Mouse (Mus musculus): ENCODE results near the gene Col4a5.

The Col4a5 gene

DNA sequence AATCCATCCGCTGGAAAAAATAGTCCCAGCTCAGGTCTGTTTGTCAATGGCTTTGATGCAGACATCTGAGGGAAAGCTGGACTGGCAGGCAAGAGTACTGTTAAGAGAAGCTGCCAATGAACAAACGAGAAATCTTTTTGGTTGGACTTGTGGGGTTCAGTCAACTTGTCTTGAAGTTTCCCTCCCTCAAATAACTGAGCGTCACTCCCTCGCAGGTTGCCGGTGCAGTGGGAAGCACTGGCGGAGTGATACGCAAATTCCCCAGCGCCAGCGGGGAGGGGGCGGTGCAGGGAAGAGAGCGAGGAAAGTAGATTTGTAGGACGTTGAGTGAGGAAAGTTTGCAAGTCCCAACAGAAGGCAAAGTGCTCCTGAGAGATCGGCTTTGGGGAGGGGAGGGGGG is at the start of gene Col4a5:
Col4a5 (plus strand) TSS at position 276 of the 400 bp plus-strand sequence.
- peak; percentile 62 to 72 for DNase-seq (ENCODE audit: low spot score in 2 of 2)

DNA sequence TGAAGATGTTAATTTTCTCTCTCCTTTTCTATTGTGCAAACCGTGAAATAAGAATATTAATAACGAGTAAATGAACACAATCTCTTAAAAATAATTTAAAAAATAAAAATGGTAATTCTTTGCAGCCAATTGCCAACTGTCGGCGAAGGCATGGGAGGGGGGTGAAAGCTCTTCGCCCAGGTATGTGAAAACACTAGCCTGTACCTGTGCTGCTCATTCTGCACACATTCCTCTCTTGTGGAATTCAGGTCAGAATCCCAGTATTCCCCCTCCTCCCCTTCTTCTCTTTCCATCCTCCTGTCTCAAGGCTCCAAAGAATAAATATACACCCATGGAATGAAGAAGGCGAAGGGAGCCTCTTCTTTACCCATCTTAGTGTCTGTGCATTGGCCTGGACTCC is 38.4 kb upstream of the Col4a5 start:
- DNase-seq (ENCODE audit: low spot score in 2 of 2) = no peak

DNA sequence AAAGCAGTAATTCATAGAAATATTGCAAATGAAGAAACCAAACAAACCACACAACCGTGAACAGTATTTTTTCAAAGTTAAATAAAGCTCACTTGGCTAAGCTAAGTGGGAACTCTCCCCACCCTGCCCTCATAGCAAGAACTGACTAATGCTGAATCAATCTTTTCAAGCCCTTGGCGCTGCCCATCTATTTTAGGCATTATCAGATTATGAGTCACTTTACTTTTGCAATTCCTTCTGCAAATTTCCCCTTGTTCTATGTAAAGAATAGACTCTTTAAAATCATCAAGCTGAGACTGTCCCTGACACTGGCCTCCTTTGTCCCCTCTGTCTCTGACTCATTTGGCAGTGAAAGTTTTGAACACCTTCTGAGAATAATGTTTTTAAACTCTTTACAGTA is 35.8 kb upstream of the Col4a5 start:
- DNase-seq (ENCODE audit: low spot score in 2 of 2) = no peak

DNA sequence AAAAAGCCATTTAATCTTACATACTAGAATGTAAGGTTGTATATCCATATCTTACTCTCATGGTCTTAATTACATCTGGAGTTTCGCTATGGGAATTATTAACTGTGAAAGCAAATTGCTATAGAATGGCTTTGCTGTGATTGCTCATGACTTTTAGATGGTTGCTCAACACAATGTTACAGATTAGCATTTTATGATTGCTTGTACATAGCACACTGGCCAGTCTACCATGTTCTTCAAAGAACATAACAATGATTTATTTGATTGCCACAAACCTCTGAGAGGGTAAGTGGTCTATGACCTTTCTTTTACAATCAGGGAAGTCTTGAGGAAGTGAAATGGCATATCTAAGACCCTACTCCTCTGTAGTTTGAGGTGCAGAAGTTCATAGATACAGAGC is 27.2 kb upstream of the Col4a5 start:
- no peak for DNase-seq (ENCODE audit: low spot score in 2 of 2)

DNA sequence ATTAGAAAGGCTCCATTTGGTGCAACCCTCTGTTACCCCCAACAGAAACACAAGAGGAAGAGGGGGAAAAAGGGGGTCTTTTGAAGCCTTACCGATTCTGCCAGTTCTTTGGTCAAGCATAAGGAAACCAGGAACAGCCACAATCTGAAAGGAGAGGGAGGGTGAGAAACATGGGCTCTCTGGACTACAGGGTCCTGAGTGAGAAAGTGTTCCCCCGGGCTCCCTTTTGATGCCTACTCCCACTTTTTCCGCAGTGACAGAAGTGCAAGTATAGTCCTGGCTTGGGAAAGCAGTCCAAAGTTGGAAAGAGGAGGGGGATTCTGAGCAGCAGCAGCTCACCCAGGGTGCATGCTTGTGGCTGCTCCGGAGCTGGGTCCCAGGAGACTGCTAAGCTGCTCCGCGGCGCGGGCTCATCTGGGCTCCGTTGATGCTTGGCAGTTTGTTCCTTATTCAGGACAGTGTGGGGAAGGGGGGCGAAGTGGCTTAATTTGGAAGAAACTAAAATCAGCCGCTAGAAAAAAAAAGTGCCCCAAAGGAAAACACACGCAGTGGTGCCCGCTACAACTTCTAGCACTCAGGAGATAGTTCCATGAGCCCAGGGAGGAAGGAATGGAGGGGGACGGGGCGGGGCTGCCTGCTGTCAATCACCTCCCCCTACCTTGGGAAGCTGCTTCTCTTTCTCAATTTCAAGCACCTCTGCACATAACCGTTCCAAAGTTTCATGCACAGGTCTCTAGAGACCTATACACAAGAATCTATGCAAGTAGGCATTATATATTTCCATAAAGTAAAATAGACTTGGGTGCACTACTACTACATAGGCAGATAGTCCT is 1.5 kb upstream of the Col4a5 start, which contains the start of gene Col4a6:
Col4a6 (minus strand) TSS at position 607 of the 833 bp plus-strand sequence.
- DNase-seq (ENCODE audit: low spot score in 2 of 2) = peak in 1 of 2 experiments; percentile 15

DNA sequence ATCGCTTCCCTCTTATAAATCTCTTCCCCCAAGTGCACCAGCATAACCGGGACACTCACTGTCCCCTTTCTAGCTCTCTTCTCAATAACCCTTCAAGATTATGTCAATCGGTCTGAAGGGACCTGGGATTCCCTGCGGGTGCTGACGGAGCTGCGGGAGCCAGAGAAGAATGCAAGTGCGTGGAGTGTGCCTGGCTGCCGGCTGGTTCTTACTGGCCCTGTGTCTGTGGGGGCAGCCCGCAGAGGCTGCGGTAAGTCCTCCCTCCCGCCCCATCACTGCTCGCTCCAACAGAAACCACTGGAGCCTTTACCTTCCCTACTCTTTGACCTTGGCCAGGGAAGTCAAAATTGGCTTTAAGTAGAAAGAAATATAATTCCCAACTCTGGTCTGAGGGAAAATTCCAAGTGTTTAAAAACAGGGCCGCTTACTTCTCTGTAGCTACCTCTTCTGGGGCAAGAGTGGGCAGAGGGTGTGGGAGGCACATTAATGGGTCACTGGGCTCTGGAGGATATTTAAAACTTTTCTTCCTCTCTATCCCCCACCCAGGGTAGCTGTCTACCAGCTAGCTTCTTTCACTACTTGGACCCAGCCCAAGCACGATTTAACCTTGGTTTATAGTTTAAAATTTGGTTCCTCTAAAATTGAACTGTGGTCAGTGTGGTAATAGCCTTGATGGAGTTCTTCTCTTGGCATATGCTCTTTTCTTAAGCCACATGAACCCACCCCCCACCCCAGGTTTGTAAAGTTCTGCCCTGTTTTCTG is 562 bp downstream of the Col4a5 start:
- DNase-seq (ENCODE audit: low spot score in 2 of 2) = no peak

DNA sequence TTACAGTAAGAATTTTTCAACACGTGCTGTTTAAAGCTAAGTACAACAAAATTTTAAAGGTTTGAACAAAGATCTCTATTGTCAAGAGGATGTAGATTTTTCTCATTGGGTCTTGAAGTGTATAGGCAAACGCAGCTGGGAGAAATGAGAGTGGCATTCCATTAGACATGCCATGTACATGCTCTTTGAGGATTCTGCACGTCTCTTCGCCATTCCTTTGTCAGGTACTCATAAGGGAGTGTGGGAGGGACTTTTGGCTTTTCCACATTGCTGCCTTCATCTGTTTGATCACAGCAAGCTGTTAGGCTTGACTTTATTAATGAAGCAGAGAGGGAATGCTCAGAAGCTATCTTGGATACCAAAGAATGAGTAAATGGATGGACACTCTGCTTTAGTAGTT is 19.4 kb downstream of the Col4a5 start:
- DNase-seq (ENCODE audit: low spot score in 2 of 2) = no peak

DNA sequence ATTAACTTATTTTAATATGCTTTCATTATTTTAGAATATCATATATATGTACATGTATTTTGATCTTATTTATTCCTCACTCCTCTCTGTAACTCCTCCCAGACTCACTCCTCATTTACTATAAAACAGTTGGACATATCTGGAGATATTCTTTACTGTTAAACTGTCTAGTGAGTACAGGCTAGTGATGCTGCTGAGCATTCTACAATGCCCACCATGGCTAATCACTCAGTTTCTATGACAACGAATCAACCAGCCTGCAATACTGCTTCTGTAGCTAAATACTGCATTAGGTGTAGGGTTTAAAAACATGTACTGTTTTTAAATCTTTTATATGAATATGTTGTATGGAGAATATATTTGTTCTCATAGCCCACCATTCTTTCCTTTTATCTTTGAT is 27.9 kb downstream of the Col4a5 start:
- no peak for DNase-seq (ENCODE audit: low spot score in 2 of 2)

DNA sequence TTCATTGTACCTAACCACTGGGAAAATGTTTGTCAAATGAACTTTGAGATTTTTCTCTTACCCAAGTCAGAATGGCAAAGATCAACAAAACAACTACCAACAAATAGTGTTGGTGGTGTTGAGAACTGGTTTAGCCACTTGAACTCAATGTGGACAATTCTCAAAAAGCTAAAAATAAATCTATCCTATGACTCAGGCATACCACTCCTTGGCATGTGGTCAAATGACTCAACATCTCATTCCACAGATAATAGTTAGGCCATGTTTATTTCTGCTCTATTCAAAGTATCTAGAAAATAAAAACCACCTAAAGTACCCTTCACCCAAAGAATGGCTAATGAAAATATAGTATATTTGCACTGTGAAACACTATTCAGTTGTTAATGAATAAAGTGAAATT is 58.3 kb downstream of the Col4a5 start:
- DNase-seq (ENCODE audit: low spot score in 2 of 2) = no peak

DNA sequence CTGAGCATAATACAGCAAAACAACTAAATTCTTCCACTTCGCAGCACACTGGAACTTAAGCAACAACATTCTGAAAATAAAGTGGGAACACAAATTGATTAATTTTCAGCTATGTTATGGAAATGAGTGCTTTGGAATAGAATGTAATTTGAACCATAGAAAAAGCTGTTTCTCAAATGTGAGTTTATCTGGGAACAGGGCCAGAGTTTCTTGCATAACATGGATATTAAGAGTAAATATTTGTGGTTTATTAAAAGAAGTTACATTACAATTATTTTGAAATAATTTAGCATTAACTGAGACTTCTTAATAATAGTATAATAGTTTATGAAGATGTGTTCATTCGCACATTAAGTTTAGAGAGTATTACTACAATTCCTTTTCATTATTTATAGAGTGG is 72.3 kb downstream of the Col4a5 start:
- DNase-seq (ENCODE audit: low spot score in 2 of 2) = no peak

DNA sequence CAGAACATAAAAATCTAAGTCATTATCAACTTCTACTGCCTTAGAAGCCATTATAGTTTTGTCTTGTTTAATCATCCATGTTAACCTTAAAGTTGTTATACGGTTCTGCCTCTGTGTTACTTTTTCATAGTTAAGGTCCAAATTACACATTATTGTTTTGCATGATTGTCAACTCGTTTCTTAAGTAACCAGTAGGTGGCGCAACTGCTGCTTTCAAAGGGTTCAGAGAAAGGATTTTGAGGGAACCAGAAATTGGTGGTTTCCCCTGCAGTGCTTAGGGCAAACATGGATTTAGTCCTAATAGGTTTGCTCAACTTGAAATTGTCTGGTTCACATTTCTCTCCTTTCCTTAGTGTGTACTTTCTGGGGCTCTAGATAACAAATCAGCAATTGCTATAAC is 115.1 kb downstream of the Col4a5 start:
- no peak for DNase-seq (ENCODE audit: low spot score in 2 of 2)

DNA sequence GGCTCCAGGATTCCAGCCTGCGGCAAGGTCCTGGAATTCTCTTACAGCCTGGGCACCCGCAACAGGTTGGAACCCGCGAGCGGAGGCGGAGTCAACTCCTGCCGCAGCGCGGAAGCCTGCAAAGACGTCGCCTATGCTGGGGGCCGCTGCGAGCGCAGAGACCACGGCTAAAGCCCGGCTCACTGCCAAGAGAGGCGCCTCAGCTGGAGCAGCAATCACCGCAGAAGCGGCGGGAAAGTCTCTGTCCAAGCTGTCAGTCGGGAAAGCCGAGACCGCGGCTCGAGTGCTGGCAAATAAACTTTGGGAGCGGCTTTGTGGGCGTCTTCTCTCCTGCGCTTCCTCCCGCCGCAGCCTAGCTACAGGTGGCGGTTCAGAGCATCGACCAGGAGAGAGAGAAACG is 246.5 kb downstream of the Col4a5 start:
- no peak for DNase-seq (ENCODE audit: low spot score in 2 of 2)

DNA sequence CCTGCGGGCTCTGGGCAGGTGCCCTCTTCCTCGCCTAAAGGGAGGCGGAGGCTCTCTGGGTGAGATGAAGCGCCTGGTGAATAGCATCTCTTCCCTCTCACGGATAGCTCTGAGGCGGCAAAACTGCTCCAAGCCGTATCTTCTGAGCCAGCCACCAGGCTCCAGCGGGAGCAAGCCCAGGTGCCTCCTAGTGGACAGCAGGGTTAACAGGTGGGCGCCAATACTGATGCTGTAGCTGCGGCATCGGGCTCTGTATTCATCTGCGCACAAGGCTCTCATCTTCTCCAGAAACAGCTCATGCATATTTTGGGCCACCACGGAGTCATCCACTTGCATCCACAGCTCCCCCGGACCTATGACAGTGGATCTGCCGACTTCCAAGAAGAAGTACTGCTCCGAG is 248.8 kb downstream of the Col4a5 start:
- DNase-seq (ENCODE audit: low spot score in 2 of 2) = no peak

DNA sequence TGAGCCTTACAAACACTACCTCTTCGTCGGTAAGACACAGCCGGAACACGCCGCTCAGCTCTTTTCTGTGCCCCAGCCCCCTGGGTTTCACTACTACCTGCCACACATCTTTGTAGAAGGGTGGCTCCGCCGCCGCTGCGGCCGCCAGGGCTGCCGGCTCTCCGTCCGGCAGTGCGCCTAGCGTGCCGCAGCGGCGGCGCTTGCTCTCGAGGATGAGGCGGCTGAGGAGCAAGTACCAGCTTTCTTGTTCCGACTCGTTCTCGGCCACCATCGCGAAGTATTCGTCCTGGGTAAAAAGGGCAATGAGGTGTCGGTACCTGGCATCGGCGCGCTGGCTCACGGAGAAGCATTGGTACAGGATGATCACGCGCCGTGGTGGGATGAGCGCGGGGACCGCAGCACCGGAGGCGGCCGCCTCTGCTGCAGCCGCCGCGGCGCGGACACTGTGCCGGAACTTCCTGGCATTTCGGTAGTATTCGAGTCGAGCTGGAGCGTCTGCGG is 249.3 kb downstream of the Col4a5 start:
- no peak for DNase-seq (ENCODE audit: low spot score in 2 of 2)

DNA sequence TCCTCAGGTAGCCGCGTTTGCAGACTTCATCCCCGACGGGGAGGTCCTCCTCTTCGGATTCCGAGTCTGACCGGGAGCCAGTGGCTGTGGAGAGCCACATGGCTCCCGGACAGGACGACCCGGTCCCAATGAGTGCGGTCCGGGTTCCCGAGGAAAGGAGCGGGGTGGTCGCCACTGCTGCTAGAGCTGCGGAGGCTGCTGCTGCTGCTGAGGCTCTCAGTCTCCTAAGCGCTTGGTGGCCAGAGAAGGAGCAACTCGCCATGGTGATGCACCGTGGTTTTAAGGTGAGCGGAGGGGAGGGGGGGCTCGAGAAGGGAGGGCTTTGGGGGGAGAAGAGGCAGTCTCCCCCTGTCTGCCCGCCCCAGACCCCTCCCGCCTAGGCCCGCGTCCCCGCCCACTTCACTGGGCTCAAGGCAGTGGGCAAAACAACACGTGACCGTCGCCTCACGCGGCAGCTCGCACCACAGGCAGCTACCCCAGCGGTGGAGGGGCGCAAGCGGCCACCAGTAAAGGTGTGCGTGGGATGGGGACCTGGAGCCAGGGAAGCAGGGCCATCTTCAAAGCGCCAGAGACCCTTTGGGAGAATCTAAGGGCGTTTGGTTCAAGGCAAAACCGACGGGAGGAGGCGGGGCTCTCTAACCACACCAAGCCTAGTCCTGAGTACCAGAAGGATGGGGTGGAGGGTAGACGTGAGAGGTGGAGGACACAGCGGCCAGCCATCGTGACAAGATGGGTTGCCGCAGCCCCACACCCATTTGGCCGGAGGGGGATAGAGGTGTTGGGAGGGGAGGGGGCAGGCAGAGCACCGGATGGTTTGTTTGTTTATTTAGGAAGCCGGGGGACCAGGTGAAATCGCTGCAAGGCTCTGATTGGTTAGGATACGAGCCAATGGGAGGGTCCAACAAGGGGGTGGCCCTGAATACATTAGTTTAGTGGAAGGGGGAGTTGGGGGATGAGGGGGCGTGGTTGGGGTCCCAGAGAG is 250.0 kb downstream of the Col4a5 start, which contains the start of gene Irs4:
Irs4 (minus strand) TSS at position 327 of the 982 bp plus-strand sequence.
- no peak for DNase-seq (ENCODE audit: low spot score in 2 of 2)

DNA sequence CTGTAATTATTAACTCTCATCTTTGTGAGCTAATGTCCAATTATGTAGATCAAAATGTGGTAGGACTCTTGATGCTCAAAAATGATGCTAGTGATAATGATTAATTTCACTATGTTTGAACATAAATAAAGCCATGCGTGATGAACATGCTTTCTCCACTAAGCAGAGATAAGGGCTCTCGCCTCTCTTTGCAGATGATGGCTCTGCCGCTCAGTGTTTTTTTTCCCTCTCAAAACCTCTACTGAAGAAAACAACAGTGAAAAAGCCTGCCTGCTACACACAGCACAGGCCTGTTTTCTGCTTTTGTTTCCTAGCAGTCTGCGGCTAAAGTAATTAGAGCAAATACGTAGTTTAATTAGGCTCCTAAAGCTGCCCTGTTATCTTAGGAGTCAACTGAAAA is 254.4 kb downstream of the Col4a5 start:
- no peak for DNase-seq (ENCODE audit: low spot score in 2 of 2)
